Mouse (Mus musculus) CH12.LX (cell line): ENCODE results near the gene Stmn1. TPM values are rescaled to one million over a fixed set of nuclear protein-coding genes. Genes with fewer than 3 reads are reported as not detected.

ENCODE experiments used
- DNase-seq: peaks from one replicate; pipeline ENCODE4 v3.0.0-alpha.2; 2013; ENCODE audit errors: extremely low read depth
- H3K27ac ChIP-seq: 2 replicates; pipeline ENCODE4 v1.5.1; 2012; ENCODE audit warnings: low read depth, mild to moderate bottlenecking, control low read depth, moderate library complexity; ENCODE audit not compliant: insufficient read depth
- H3K27me3 ChIP-seq: replicated peaks from 2 replicates; pipeline ENCODE3; 2012; ENCODE audit warnings: inconsistent platforms
- H3K36me3 ChIP-seq, 2 experiments: replicated peaks in 1 of 2; 2 replicates each; pipeline versions ENCODE3 to v1.6.1; 2012; ENCODE audit warnings: inconsistent platforms in 1 of 2, low read length in 1 of 2, mild to moderate bottlenecking in 1 of 2, mixed read lengths in 1 of 2, moderate library complexity in 1 of 2; ENCODE audit not compliant: control insufficient read depth in 1 of 2, insufficient read depth in 1 of 2
- H3K4me1 ChIP-seq, 2 experiments: 2 replicates each; pipeline ENCODE4 v1.6.1; 2012; ENCODE audit warnings: inconsistent platforms in 1 of 2, moderate library complexity in 1 of 2; ENCODE audit not compliant: insufficient read depth in 2 of 2, control insufficient read depth in 1 of 2
- H3K4me2 ChIP-seq: 2 replicates; pipeline ENCODE4 v1.6.1; 2012; ENCODE audit warnings: low read depth, mild to moderate bottlenecking, control low read depth; ENCODE audit not compliant: poor library complexity, insufficient read depth, severe bottlenecking
- H3K4me3 ChIP-seq, 3 experiments: fragments of 150-350 bp in 1 of 3; sonication (generic) in 1 of 3; replicated peaks in 1 of 3; 2 replicates each; pipeline versions ENCODE3 to v1.5.1; 2011 to 2012; ENCODE audit warnings: low read depth in 2 of 3, low read length in 2 of 3, mild to moderate bottlenecking in 2 of 3, moderate library complexity in 2 of 3, control low read depth in 1 of 3, improper control_type of control experiment in 1 of 3, inconsistent platforms in 1 of 3, mixed read lengths in 1 of 3; ENCODE audit not compliant: poor library complexity in 1 of 3
- H3K79me2 ChIP-seq: replicated peaks from 2 replicates; pipeline ENCODE4 v1.6.1; 2012; ENCODE audit warnings: mild to moderate bottlenecking, moderate library complexity; ENCODE audit not compliant: control insufficient read depth, poor library complexity, insufficient read depth, severe bottlenecking; ENCODE audit errors: extremely low read depth
- H3K9ac ChIP-seq: 2 replicates; pipeline ENCODE4 v1.6.1; 2012; ENCODE audit warnings: low read depth, mild to moderate bottlenecking, control low read depth, moderate library complexity; ENCODE audit not compliant: insufficient read depth
- H3K9me3 ChIP-seq: replicated peaks from 2 replicates; pipeline ENCODE3; 2012; ENCODE audit warnings: low read length, inconsistent platforms, mixed read lengths
- BHLHE40 ChIP-seq: IDR thresholded peaks from 2 replicates; pipeline ENCODE4 v1.6.1; 2011; ENCODE audit warnings: mild to moderate bottlenecking, low read depth, low read length, improper control_type of control experiment
- CHD1 ChIP-seq: IDR thresholded peaks from 2 replicates; pipeline ENCODE4 v1.6.1; 2012; ENCODE audit warnings: low read depth, low read length, improper control_type of control experiment, inconsistent platforms
- CHD2 ChIP-seq: IDR thresholded peaks from 2 replicates; pipeline ENCODE4 v1.6.1; 2011; ENCODE audit warnings: low read length, improper control_type of control experiment
- ELF1 ChIP-seq: IDR thresholded peaks from 2 replicates; pipeline ENCODE4 v1.6.1; 2014; ENCODE audit warnings: low read depth, mild to moderate bottlenecking, inconsistent platforms, low read length, improper control_type of control experiment
- EP300 ChIP-seq: IDR thresholded peaks from 2 replicates; pipeline ENCODE4 v1.6.1; 2011; ENCODE audit warnings: low read length, improper control_type of control experiment
- IRF4 ChIP-seq: IDR thresholded peaks from 2 replicates; pipeline ENCODE4 v1.6.1; 2014; ENCODE audit warnings: low read depth, mild to moderate bottlenecking, inconsistent platforms, low read length, improper control_type of control experiment
- MAZ ChIP-seq: IDR thresholded peaks from 2 replicates; pipeline ENCODE4 v1.6.1; 2012; ENCODE audit warnings: low read depth, mild to moderate bottlenecking, inconsistent platforms, low read length, improper control_type of control experiment, moderate library complexity
- MEF2A ChIP-seq: IDR thresholded peaks from 2 replicates; pipeline ENCODE4 v1.6.1; 2014; ENCODE audit warnings: low read depth, mild to moderate bottlenecking, inconsistent platforms, low read length, improper control_type of control experiment, borderline replicate concordance
- NELFE ChIP-seq: IDR thresholded peaks from 2 replicates; pipeline ENCODE4 v1.6.1; 2011; ENCODE audit warnings: low read depth, low read length, improper control_type of control experiment
- NRF1 ChIP-seq: IDR thresholded peaks from 2 replicates; pipeline ENCODE4 v1.6.1; 2014; ENCODE audit warnings: low read depth, mild to moderate bottlenecking, inconsistent platforms, low read length, improper control_type of control experiment, moderate library complexity
- PAX5 ChIP-seq: IDR thresholded peaks from 2 replicates; pipeline ENCODE4 v1.6.1; 2012; ENCODE audit warnings: low read length, inconsistent platforms, mixed read lengths
- SMC3 ChIP-seq: IDR thresholded peaks from 2 replicates; pipeline ENCODE4 v1.6.1; 2011; ENCODE audit warnings: low read depth, low read length, improper control_type of control experiment
- TBP ChIP-seq: conservative IDR thresholded peaks from 2 replicates; pipeline ENCODE4 v1.6.1; 2011; ENCODE audit warnings: low read depth, low read length, improper control_type of control experiment
- UBTF ChIP-seq: IDR thresholded peaks from 2 replicates; pipeline ENCODE4 v1.6.1; 2012; ENCODE audit warnings: low read depth, mild to moderate bottlenecking, inconsistent platforms, low read length, improper control_type of control experiment, moderate library complexity
- USF1 ChIP-seq: IDR thresholded peaks from 2 replicates; pipeline ENCODE4 v1.6.1; 2014; ENCODE audit warnings: low read depth, mild to moderate bottlenecking, inconsistent platforms, low read length, improper control_type of control experiment
- ZC3H11A ChIP-seq: IDR thresholded peaks from 2 replicates; pipeline ENCODE4 v1.6.1; 2012; ENCODE audit warnings: low read depth, mild to moderate bottlenecking, inconsistent platforms, low read length, improper control_type of control experiment
- dilution Hi-C: fragments of 300-500 bp; cut with MboI; formaldehyde crosslinking; loops from 2 replicates; pipeline ENCODE4 v1.14.3; 2020; ENCODE audit warnings: low sequenced_read_pairs; ENCODE audit not compliant: extremely low pct_unique_long_range_greater_than_20kb, extremely low pct_ligation_motif_present
- in situ Hi-C: fragments of 300-500 bp; cut with MboI; formaldehyde crosslinking; loops from 3 replicates; pipeline ENCODE4 v1.14.3; 2019; ENCODE audit warnings: low sequenced_read_pairs, low pct_ligation_motif_present, low pct_unique_long_range_greater_than_20kb, mixed read lengths
- polyA plus RNA-seq: library from polyadenylated mRNA; unstranded; fragments of >175 nt; gene quantifications from 2 replicates; pipeline ENCODE4 v1.2.1, GENCODE M21; 2012; ENCODE audit warnings: low read depth; ENCODE audit not compliant: insufficient read length
- total RNA-seq, 2 experiments: library from RNA; depleted of rRNA; stranded (reverse); fragments of 300-350 nt in 1 of 2; fragments of >200 nt in 1 of 2; gene quantifications; 2 replicates each; pipeline ENCODE4 v1.2.3; 2012 to 2014

The Stmn1 gene
- total and polyA plus RNA-seq, 3 experiments, result 31.2 to 39.4 (median 34.7) TPM

DNA sequence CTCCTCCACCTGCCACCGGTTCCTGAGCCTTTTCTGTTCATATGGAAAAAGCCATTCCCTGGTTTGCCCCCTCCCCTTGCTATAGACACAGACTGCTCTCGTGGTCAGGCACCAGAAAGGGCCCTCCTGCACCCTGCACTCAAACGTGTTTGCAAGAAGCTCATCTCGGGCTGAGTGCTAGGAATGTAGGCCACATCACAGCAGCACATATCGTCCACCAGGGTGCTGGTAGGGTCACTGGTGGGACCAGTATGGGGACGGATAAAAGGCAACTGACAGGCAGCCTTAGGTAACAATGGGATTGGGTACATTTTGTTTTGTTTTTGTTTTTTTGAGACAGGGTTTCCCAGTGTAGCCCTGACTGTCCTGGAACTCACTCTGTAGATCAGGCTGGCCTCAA is 13.2 kb downstream of the Stmn1 start:
- Histone ChIP-seq H3K9me3 (no peaks in the 10 kb centered on the region), H3K27ac (no peak overlapping the region), H3K9ac (no peak overlapping the region), H3K79me2 (no peaks in the 10 kb centered on the region), H3K4me1 (peaks cover 7 to 15% of the 10 kb centered on the region in 2 experiments; a peak in 3 of 4 replicates), H3K4me2 (no peak overlapping the region), H3K4me3 (no peak overlapping the region), H3K36me3 (no peaks in the 10 kb centered on the region), H3K27me3 (peaks cover 47% of the 10 kb centered on the region)
- in situ Hi-C loops (loop anchor here (25.0 kb wide), 1 partner anchor 219 kb away; the partner anchor contains the start of gene Grrp1), dilution Hi-C loops (no loop called here)
- TF ChIP-seq IRF4 (no peak), SMC3 (no peak), CHD1 (no peak)
- no peak for DNase-seq

DNA sequence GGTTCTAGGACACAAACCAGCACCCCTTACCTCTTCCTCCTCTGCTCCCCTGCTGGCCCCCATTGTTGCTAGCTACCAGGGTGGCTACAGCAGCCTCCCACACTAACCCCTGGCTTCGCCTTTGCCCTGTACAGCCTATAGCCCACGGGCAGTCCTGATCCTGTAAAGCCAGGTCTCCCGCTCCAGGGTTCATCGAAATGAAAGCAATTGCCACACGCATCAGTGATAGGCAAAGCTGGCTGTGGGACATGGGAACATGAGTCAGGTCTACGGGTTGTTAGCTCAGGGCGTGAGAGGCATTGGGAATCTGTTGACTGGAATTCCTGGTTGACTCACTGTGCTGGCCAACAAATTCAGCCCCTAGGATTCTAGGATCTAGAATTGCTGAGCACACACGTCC is 14.3 kb downstream of the Stmn1 start:
- no peaks in the 10 kb centered on the region for H3K36me3 ChIP-seq
- TF ChIP-seq NRF1, result no peak
- no peak for TF ChIP-seq EP300
- TF ChIP-seq SMC3, result no peak
- no peak for TF ChIP-seq TBP
- no peak for TF ChIP-seq MEF2A
- TF ChIP-seq ZC3H11A, result no peak
- no peak for TF ChIP-seq CHD2
- peaks cover 49% of the 10 kb centered on the region for H3K27me3 ChIP-seq
- H3K4me1 ChIP-seq, result peaks cover 7 to 19% of the 10 kb centered on the region in 2 experiments; a peak in 3 of 4 replicates
- H3K4me3 ChIP-seq, result no peak overlapping the region
- H3K4me2 ChIP-seq, result no peak overlapping the region
- DNase-seq, result no peak
- in situ Hi-C loops, result loop anchor here (25.0 kb wide), 1 partner anchor 220 kb away; the partner anchor contains the start of gene Grrp1
- H3K9ac ChIP-seq, result no peak overlapping the region
- no peak overlapping the region for H3K27ac ChIP-seq
- no peaks in the 10 kb centered on the region for H3K79me2 ChIP-seq
- dilution Hi-C loops, result no loop called here
- no peaks in the 10 kb centered on the region for H3K9me3 ChIP-seq

DNA sequence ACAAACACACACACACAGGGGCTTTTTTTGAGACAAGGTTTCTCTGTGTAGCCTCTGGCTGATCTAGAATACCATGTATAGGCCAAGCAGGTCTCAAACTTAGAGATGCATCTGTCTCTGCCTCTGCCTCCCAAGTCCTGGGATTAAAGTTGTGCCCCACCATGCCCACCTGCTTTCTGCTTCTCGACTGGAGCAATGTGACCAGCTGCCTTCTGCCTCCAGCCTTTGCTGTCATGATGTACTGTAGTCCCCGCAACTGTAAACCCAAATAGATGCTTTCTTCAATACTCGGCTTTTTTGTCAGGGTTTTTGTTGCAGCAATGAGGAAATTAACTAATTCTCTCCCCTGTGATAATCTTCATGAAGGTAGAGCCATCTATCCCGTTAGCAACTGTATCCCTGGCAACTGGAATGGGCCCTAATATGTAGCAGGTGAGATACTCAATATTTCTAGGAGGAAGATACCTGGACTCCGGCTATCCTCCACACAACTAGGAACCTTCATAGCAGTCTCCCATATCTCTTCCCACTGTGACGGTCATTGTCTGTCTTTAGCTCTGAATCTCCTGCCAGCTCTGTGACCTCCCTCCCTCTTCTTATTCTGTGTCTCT is 15.1 kb downstream of the Stmn1 start:
- TF ChIP-seq UBTF (no peak), ELF1 (no peak), NELFE (no peak), BHLHE40 (no peak), USF1 (no peak), MAZ (no peak), PAX5 (no peak)
- peaks cover 6 to 14% of the 10 kb centered on the region in 2 experiments; a peak in 3 of 4 replicates for H3K4me1 ChIP-seq
- in situ Hi-C loops (loop anchor here (25.0 kb wide), 1 partner anchor 221 kb away; the partner anchor contains the start of gene Grrp1), dilution Hi-C loops (no loop called here)
- no peaks in the 10 kb centered on the region for H3K9me3 ChIP-seq
- no peaks in the 10 kb centered on the region for H3K79me2 ChIP-seq
- H3K9ac ChIP-seq, result no peak overlapping the region
- no peak overlapping the region for H3K4me2 ChIP-seq
- H3K27me3 ChIP-seq, result peaks cover 51% of the 10 kb centered on the region
- H3K27ac ChIP-seq, result no peak overlapping the region
- no peak overlapping the region for H3K4me3 ChIP-seq
- H3K36me3 ChIP-seq, result no peaks in the 10 kb centered on the region
- no peak for DNase-seq
